Mouse (Mus musculus) telencephalon, adult 2 months (tissue): ENCODE data around the gene Rhbdd1.

ENCODE experiments used
- DNase-seq: peaks from one replicate; pipeline ENCODE4 v3.0.0-alpha.2; 2011; ENCODE audit warnings: low read depth, low spot score

The Rhbdd1 gene

GRCm38 (mm10) chr1:82291151-82291797, 25.0 kb upstream of the Rhbdd1 start, which contains the start of gene Irs1:
Irs1 (minus strand) TSS chr1:82291416.
- DNase-seq = peak; percentile 87

- no peak for DNase-seq
Observed at GRCm38 (mm10) chr1:82291930-82292712, 24.1 kb upstream of the Rhbdd1 start.

GRCm38 (mm10) chr1:82292771-82293170, 23.5 kb upstream of the Rhbdd1 start:
- DNase-seq = peak; percentile 86

- no peak for DNase-seq
Observed at GRCm38 (mm10) chr1:82294102-82294501, 22.1 kb upstream of the Rhbdd1 start.

GRCm38 (mm10) chr1:82298586-82298985, 17.7 kb upstream of the Rhbdd1 start:
- DNase-seq = no peak

GRCm38 (mm10) chr1:82304483-82304882, 11.8 kb upstream of the Rhbdd1 start:
- no peak for DNase-seq

- DNase-seq = peak; percentile 17
Observed at GRCm38 (mm10) chr1:82316746-82317126, 484 bp downstream of the Rhbdd1 start.

GRCm38 (mm10) chr1:82320456-82320855, 4.2 kb downstream of the Rhbdd1 start:
- peak; percentile 12 for DNase-seq

- DNase-seq = peak; percentile 1
Observed at GRCm38 (mm10) chr1:82320864-82321263, 4.6 kb downstream of the Rhbdd1 start.

- no peak for DNase-seq
Observed at GRCm38 (mm10) chr1:82321441-82321840, 5.2 kb downstream of the Rhbdd1 start.

GRCm38 (mm10) chr1:82324131-82324785, 8.0 kb downstream of the Rhbdd1 start:
- DNase-seq = no peak

GRCm38 (mm10) chr1:82326120-82326519, 9.9 kb downstream of the Rhbdd1 start:
- no peak for DNase-seq

GRCm38 (mm10) chr1:82328033-82328775, 12.0 kb downstream of the Rhbdd1 start:
- no peak for DNase-seq

- DNase-seq = no peak
Observed at GRCm38 (mm10) chr1:82329237-82329953, 13.1 kb downstream of the Rhbdd1 start.

- no peak for DNase-seq
Observed at GRCm38 (mm10) chr1:82329954-82330247, 13.6 kb downstream of the Rhbdd1 start.

GRCm38 (mm10) chr1:82334506-82334905, 18.3 kb downstream of the Rhbdd1 start:
- DNase-seq = no peak

- no peak for DNase-seq
Observed at GRCm38 (mm10) chr1:82353089-82353488, 36.8 kb downstream of the Rhbdd1 start.

GRCm38 (mm10) chr1:82353755-82354154, 37.5 kb downstream of the Rhbdd1 start:
- no peak for DNase-seq

- no peak for DNase-seq
Observed at GRCm38 (mm10) chr1:82358871-82359647, 42.8 kb downstream of the Rhbdd1 start.

GRCm38 (mm10) chr1:82359648-82360026, 43.4 kb downstream of the Rhbdd1 start:
- no peak for DNase-seq

- no peak for DNase-seq
Observed at GRCm38 (mm10) chr1:82361240-82361639, 45.0 kb downstream of the Rhbdd1 start.
